In the genomic region with DNA sequence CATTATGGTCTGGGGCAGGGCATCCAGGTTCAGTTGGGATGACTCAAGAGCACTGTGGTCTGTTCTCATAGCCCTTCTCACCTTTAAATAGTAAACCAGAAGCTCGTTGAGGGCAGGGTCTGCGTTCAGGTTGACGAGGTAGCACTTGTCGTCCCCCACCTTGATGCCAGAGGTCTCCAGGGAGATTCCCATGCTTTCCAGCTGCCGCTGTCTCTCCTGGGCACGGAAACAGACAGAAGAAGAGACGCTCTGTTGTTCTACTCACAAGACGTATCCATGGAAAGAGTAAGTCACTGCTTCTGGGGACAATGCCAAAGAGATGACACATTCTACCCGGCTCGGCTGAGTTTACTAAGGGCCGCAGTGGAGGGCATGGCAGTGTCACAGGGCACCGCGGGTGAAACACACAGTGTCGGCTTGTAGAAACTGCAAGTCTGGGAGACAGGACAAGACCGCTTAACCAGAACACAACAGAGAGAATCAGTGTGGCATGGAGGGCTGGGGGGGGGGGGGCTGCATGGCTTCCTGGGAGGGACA, we compare ENCODE assay signal across 15 mouse cellular contexts.
DNase-seq lines count a peak whose midpoint lies in the region; ATAC-seq and TF ChIP-seq lines count a peak whose summit lies in the region.
"Had no signal": no experiment of that assay in that cellular context is flagged by ENCODE, and none has a peak within 500 bp of the region (broad histone marks: within the 10 kb centered on the region; RNA-seq: fewer than 3 reads in every experiment).

No protein-coding gene starts in this region.

- no peak for TF ChIP-seq POLR2A in kidney, adult 2 months (IDR thresholded peaks at IDR 0.05; ENCODE audit: low read depth, low read length)

- peaks cover 26% of the 10 kb centered on the region for H3K36me3 ChIP-seq in midbrain, postnatal 0 days (ENCODE audit: insufficient read depth, low read length)
- H3K36me3 ChIP-seq in midbrain, embryonic 15.5 days (replicated peaks) = peaks cover 13% of the 10 kb centered on the region; the same call in 1 of the 2 replicates
- H3K36me3 ChIP-seq in intestine, embryonic 16.5 days (ENCODE audit: control insufficient read depth, insufficient read depth, low read length) = peaks cover 16% of the 10 kb centered on the region
- no peaks in the 10 kb centered on the region for H3K36me3 ChIP-seq in kidney, adult 2 months (ENCODE audit: control insufficient read depth, insufficient read depth, low read length)
- H3K36me3 ChIP-seq in forebrain, embryonic 15.5 days = peaks cover 5% of the 10 kb centered on the region; the same call in 1 of the 2 replicates

- ATAC-seq in midbrain, postnatal 0 days (ENCODE audit: low FRiP score) = no peak
- no peak for ATAC-seq in midbrain, embryonic 15.5 days (replicated peaks)
- no peak for ATAC-seq in intestine, embryonic 16.5 days
- ATAC-seq in forebrain, embryonic 15.5 days (replicated peaks) = no peak
- ATAC-seq: forebrain, embryonic 14.5 days had no signal

- H3K27ac ChIP-seq in midbrain, postnatal 0 days (ENCODE audit: low read depth, low read length) = no peak overlapping the region
- no peak overlapping the region for H3K27ac ChIP-seq in midbrain, embryonic 15.5 days
- H3K27ac ChIP-seq in intestine, embryonic 16.5 days (ENCODE audit: low read length) = no peak overlapping the region
- no peak overlapping the region for H3K27ac ChIP-seq in kidney, adult 2 months (ENCODE audit: insufficient read depth, low read depth, low read length)
- H3K27ac ChIP-seq in forebrain, embryonic 15.5 days (replicated peaks) = no peak overlapping the region
- H3K27ac ChIP-seq: embryonic facial prominence, embryonic 12.5 days; liver, embryonic 14.5 days; neural tube, embryonic 12.5 days had no signal

- H3K9ac ChIP-seq in midbrain, postnatal 0 days (replicated peaks; ENCODE audit: low read length, poor library complexity, severe bottlenecking) = no peak overlapping the region
- H3K9ac ChIP-seq in midbrain, embryonic 15.5 days = no peak overlapping the region
- H3K9ac ChIP-seq in intestine, embryonic 16.5 days (ENCODE audit: low read depth, low read length) = no peak overlapping the region
- no peak overlapping the region for H3K9ac ChIP-seq in forebrain, embryonic 15.5 days (replicated peaks)
- H3K9ac ChIP-seq: embryonic facial prominence, embryonic 12.5 days; liver, embryonic 14.5 days; neural tube, embryonic 12.5 days had no signal

- no peaks in the 10 kb centered on the region for H3K9me3 ChIP-seq in midbrain, postnatal 0 days (ENCODE audit: low read length)
- no peaks in the 10 kb centered on the region for H3K9me3 ChIP-seq in midbrain, embryonic 15.5 days
- H3K9me3 ChIP-seq in intestine, embryonic 16.5 days (ENCODE audit: control insufficient read depth, low read length) = no peaks in the 10 kb centered on the region
- no peaks in the 10 kb centered on the region for H3K9me3 ChIP-seq in forebrain, embryonic 15.5 days
- H3K9me3 ChIP-seq: embryonic facial prominence, embryonic 12.5 days; neural tube, embryonic 12.5 days had no signal

- H3K4me3 ChIP-seq in midbrain, postnatal 0 days (ENCODE audit: low read depth, low read length) = no peak overlapping the region
- H3K4me3 ChIP-seq in midbrain, embryonic 15.5 days = no peak overlapping the region
- H3K4me3 ChIP-seq in intestine, embryonic 16.5 days (ENCODE audit: low read length) = no peak overlapping the region
- no peak overlapping the region for H3K4me3 ChIP-seq in kidney, adult 2 months (ENCODE audit: insufficient read depth, low read depth, low read length)
- H3K4me3 ChIP-seq in forebrain, embryonic 15.5 days = no peak overlapping the region
- H3K4me3 ChIP-seq: embryonic facial prominence, embryonic 12.5 days; neural tube, embryonic 12.5 days had no signal

- no peaks in the 10 kb centered on the region for H3K4me1 ChIP-seq in midbrain, postnatal 0 days (ENCODE audit: insufficient read depth, low read length)
- H3K4me1 ChIP-seq in midbrain, embryonic 15.5 days = no peaks in the 10 kb centered on the region
- no peaks in the 10 kb centered on the region for H3K4me1 ChIP-seq in intestine, embryonic 16.5 days (ENCODE audit: control insufficient read depth, insufficient read depth, low read length)
- H3K4me1 ChIP-seq in kidney, adult 2 months (ENCODE audit: control insufficient read depth, insufficient read depth, low read length) = no peaks in the 10 kb centered on the region
- H3K4me1 ChIP-seq in forebrain, embryonic 15.5 days = 0 out of 2 replicates have a peak, but pooled peaks cover 5% of the 10 kb centered on the region
- H3K4me1 ChIP-seq: embryonic facial prominence, embryonic 12.5 days; neural tube, embryonic 12.5 days had no signal

- no peak overlapping the region for H3K4me2 ChIP-seq in midbrain, postnatal 0 days (ENCODE audit: low read depth, low read length, poor library complexity, severe bottlenecking)
- H3K4me2 ChIP-seq in midbrain, embryonic 15.5 days = no peak overlapping the region
- H3K4me2 ChIP-seq in intestine, embryonic 16.5 days (ENCODE audit: low read depth, low read length) = no peak overlapping the region
- H3K4me2 ChIP-seq in forebrain, embryonic 15.5 days (replicated peaks) = no peak overlapping the region
- H3K4me2 ChIP-seq: embryonic facial prominence, embryonic 12.5 days; neural tube, embryonic 12.5 days had no signal

- H3K27me3 ChIP-seq in midbrain, postnatal 0 days (ENCODE audit: insufficient read depth, low read length) = no peaks in the 10 kb centered on the region
- no peaks in the 10 kb centered on the region for H3K27me3 ChIP-seq in midbrain, embryonic 15.5 days (replicated peaks)
- no peaks in the 10 kb centered on the region for H3K27me3 ChIP-seq in intestine, embryonic 16.5 days (replicated peaks; ENCODE audit: control insufficient read depth, insufficient read depth, low read length)
- no peaks in the 10 kb centered on the region for H3K27me3 ChIP-seq in kidney, adult 2 months (replicated peaks; ENCODE audit: control insufficient read depth, insufficient read depth, low read length)
- H3K27me3 ChIP-seq in forebrain, embryonic 15.5 days = no peaks in the 10 kb centered on the region
- H3K27me3 ChIP-seq: embryonic facial prominence, embryonic 12.5 days; neural tube, embryonic 12.5 days had no signal

- 90% methylated on average over 15 of the region's 15 CpGs for WGBS in midbrain, postnatal 0 days
- WGBS in midbrain, embryonic 15.5 days = 92% methylated on average over 15 of the region's 15 CpGs
- 93% methylated on average over 15 of the region's 15 CpGs for WGBS in intestine, embryonic 16.5 days
- WGBS in kidney, adult 2 months = 75% methylated on average over 15 of the region's 15 CpGs
- 95% methylated on average over 15 of the region's 15 CpGs for WGBS in forebrain, embryonic 15.5 days

- no peak for TF ChIP-seq CTCF in midbrain, postnatal 0 days (IDR thresholded peaks at IDR 0.05)
- no peak for TF ChIP-seq CTCF in kidney, adult 2 months (conservative IDR thresholded peaks at IDR 0.05; ENCODE audit: insufficient read depth, insufficient read length, low read depth, low read length)

- DNase-seq in midbrain, postnatal 0 days (ENCODE audit: low spot score) = peak; percentile 27
- peak; percentile 57 for DNase-seq in adrenal gland, postnatal 25 days
- DNase-seq in heart, postnatal 10 days = peak; percentile 54
- peak; percentile 54 for DNase-seq in telencephalon, adult 2 months (ENCODE audit: low read depth, low spot score)
- no peak for DNase-seq in kidney, adult 2 months
- DNase-seq: cerebellum, adult 9-11 months; kidney, postnatal 36 days; retina, postnatal 1 day had no signal

- intact Hi-C loops in heart, postnatal 10 days (cut with DNase I) = loop anchor here (10.0 kb wide), 1 partner anchor 472 kb away; no protein-coding TSS in a partner anchor
